Mouse (Mus musculus) ES-E14 (cell line): ENCODE measurements at regions not wholly inside any gene's neighbourhood (a gene's known extent, or its start where the extent isn't known, plus 50 kb on each side); places are given as distances from the start of the nearest gene placed in this dataset.

ENCODE experiments used
- DNase-seq: peaks from one replicate; pipeline ENCODE4 v3.0.0-alpha.2; 2013; ENCODE audit warnings: low read depth, low spot score
- H3K27ac ChIP-seq: 2 replicates; pipeline ENCODE4 v1.5.1; 2012; ENCODE audit warnings: low read depth, mild to moderate bottlenecking, low read length, moderate library complexity, mixed read lengths; ENCODE audit not compliant: poor library complexity, insufficient read depth, severe bottlenecking
- H3K36me3 ChIP-seq: 2 replicates; pipeline ENCODE4 v1.6.1; 2012; ENCODE audit warnings: mild to moderate bottlenecking, low read length, moderate library complexity, mixed read lengths; ENCODE audit not compliant: control insufficient read depth, poor library complexity, insufficient read depth, severe bottlenecking
- H3K4me1 ChIP-seq, 2 experiments: fragments of 150-350 bp in 1 of 2; sonication (generic) in 1 of 2; 2 replicates each; pipeline ENCODE4 v1.6.1; 2012; ENCODE audit warnings: low read length in 2 of 2, mild to moderate bottlenecking in 1 of 2, mixed read lengths in 1 of 2; ENCODE audit not compliant: control insufficient read depth in 2 of 2, insufficient read depth in 2 of 2, poor library complexity in 1 of 2
- H3K4me3 ChIP-seq, 2 experiments: fragments of 150-350 bp in 1 of 2; sonication (generic) in 1 of 2; 2 replicates each; pipeline ENCODE4 v1.5.1; 2012; ENCODE audit warnings: low read length in 2 of 2, low read depth in 1 of 2, mild to moderate bottlenecking in 1 of 2, mixed read lengths in 1 of 2; ENCODE audit not compliant: insufficient read depth in 1 of 2, poor library complexity in 1 of 2, severe bottlenecking in 1 of 2
- H3K9ac ChIP-seq: 2 replicates; pipeline ENCODE4 v1.6.1; 2012; ENCODE audit warnings: low read depth, mild to moderate bottlenecking, low read length, mixed read lengths; ENCODE audit not compliant: poor library complexity, insufficient read depth, severe bottlenecking
- H3K9me3 ChIP-seq: fragments of 150-350 bp; sonication (generic); 2 replicates; pipeline ENCODE4 v1.6.1; 2012; ENCODE audit warnings: low read depth, mild to moderate bottlenecking, low read length; ENCODE audit not compliant: control insufficient read depth, insufficient read depth
- CHD2 ChIP-seq: IDR thresholded peaks from 2 replicates; pipeline ENCODE4 v1.6.1; 2014; ENCODE audit warnings: mild to moderate bottlenecking, low read depth, low read length, inconsistent platforms
- HCFC1 ChIP-seq: IDR thresholded peaks from 2 replicates; pipeline ENCODE4 v1.6.1; 2012; ENCODE audit warnings: low read length, inconsistent platforms, borderline replicate concordance; ENCODE audit not compliant: insufficient read depth
- MAFK ChIP-seq: IDR thresholded peaks from 2 replicates; pipeline ENCODE4 v1.6.1; 2014; ENCODE audit warnings: mild to moderate bottlenecking, low read depth, low read length, inconsistent platforms; ENCODE audit not compliant: insufficient read depth
- ZC3H11A ChIP-seq: IDR thresholded peaks from 2 replicates; pipeline ENCODE4 v1.6.1; 2012; ENCODE audit warnings: low read depth, mild to moderate bottlenecking, inconsistent platforms, low read length, borderline replicate concordance
- ZNF384 ChIP-seq: IDR thresholded peaks from 2 replicates; pipeline ENCODE4 v1.6.1; 2012; ENCODE audit warnings: low read depth, low read length, inconsistent platforms
- in situ Hi-C, 2 experiments: fragments of 600-800 bp; cut with MboI; formaldehyde crosslinking; loops; one replicate each; pipeline ENCODE4 v1.15.1; 2025; ENCODE audit warnings: low sequenced_read_pairs in 2 of 2, inconsistent platforms in 1 of 2; ENCODE audit not compliant: unreplicated experiment in 2 of 2

DNA sequence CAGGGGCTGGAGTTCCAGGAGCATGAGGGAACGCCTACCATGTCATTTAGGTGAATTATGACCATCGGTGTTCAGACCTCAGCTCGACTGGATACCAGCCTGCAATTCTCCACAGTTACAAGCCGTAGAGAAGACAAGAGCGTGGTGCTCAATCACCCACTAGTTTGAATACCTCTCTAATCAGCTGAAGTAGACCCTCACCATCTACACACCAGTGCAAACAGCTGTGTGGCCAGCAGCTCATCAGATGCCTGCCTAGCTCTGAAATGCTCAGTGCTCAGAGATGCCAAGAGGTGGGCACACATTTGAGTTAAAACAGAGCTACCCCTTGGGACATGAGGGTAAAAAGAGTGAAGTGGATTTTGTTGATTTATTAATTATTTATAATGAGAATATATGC lies 660.2 kb downstream of the Magi1 start:
- DNase-seq: no peak
- H3K27ac ChIP-seq: no peak overlapping the region
- no peaks in the 10 kb centered on the region for H3K36me3 ChIP-seq
- in situ Hi-C loops: no loop called here
- no peaks in the 10 kb centered on the region for H3K9me3 ChIP-seq
- H3K4me1 ChIP-seq: peaks cover 3% of the 10 kb centered on the region in 2 experiments
- TF ChIP-seq CHD2 (no peak), MAFK (no peak), ZC3H11A (no peak), ZNF384 (no peak), HCFC1 (no peak)
- H3K9ac ChIP-seq: no peak overlapping the region
- no peak overlapping the region for H3K4me3 ChIP-seq

DNA sequence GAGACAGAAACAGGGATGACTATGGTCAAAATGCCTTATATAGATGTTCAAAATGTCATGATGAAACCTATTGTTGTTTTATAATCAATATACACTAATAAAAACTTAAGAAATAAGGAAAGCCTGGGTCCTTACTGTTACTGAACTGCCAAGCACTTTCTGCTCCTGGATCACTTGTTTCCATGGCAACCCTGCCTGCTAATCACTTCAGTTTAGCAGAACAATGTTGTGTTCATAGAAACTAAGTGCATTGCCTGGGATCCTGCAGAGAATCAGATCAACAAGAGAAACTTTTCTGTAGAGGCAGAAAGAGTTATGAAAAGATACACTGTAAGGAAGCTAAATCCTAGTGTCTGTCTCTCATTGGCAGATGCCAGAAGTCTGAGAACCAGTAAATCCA lies 666.8 kb downstream of the Magi1 start:
- TF ChIP-seq ZC3H11A (no peak), HCFC1 (no peak), ZNF384 (no peak), MAFK (no peak), CHD2 (no peak)
- Histone ChIP-seq H3K4me3 (no peak overlapping the region), H3K9me3 (no peaks in the 10 kb centered on the region), H3K27ac (no peak overlapping the region), H3K9ac (no peak overlapping the region), H3K36me3 (no peaks in the 10 kb centered on the region), H3K4me1 (no peaks in the 10 kb centered on the region)
- in situ Hi-C loops: no loop called here
- DNase-seq: no peak

DNA sequence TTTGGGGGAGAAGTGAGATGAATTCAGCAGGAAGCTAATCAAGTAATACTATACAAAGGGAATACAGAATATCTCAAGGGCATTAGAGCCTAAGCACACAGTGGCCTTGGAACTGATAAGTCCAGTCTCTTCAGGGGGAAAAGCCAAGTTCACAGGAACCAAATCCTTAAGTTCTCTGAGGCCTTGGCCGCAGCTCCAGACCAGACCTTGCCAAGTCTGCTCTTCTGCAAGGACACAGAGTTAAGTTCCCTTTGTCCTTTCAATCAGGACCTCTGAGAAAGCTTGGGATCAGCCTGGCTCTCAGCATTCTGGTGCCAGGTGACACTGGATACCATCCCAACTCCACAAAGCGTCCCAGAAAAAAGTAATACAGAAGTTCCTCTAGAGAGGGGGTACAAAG lies 657.1 kb upstream of the Adamts9 start:
- TF ChIP-seq CHD2: no peak
- no peak for TF ChIP-seq HCFC1
- TF ChIP-seq ZC3H11A: no peak
- no peak for TF ChIP-seq ZNF384
- TF ChIP-seq MAFK: no peak
- H3K9me3 ChIP-seq: no peaks in the 10 kb centered on the region
- no peak overlapping the region for H3K4me3 ChIP-seq
- no peak overlapping the region for H3K27ac ChIP-seq
- no peak for DNase-seq
- in situ Hi-C loops: no loop called here
- H3K9ac ChIP-seq: no peak overlapping the region
- no peaks in the 10 kb centered on the region for H3K36me3 ChIP-seq
- H3K4me1 ChIP-seq: peaks cover 0 to 2% of the 10 kb centered on the region in 2 experiments; a peak in 3 of 4 replicates

- no peak for TF ChIP-seq ZNF384
- in situ Hi-C loops: no loop called here
- H3K9ac ChIP-seq: no peak overlapping the region
- H3K27ac ChIP-seq: no peak overlapping the region
- H3K9me3 ChIP-seq: no peaks in the 10 kb centered on the region
- H3K4me3 ChIP-seq: no peak overlapping the region
- no peaks in the 10 kb centered on the region for H3K36me3 ChIP-seq
- H3K4me1 ChIP-seq: no peaks in the 10 kb centered on the region; a peak in 1 of 4 replicates
- no peak for DNase-seq
Measured at GRCm38 (mm10) chr6:93599371-93599770, 656.1 kb upstream of the Adamts9 start.

DNA sequence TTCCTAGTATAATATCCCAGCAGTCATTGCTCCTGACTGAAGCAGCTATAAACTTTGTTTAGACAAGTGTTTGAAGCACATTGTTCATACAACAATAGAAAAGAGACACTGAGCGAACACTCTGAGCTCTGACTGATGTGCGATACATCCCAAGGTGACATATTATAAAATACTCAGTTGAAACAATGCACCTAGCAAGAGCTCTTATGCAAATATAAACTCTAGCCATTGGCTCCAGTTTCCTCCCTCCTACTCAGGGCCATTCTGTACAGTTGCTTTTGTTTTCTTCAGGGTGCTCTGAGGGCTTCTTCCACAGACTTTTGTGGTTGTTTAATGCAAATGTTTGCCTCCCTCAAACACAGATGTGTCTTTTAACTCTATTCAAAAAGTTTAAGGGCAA lies 646.6 kb upstream of the Adamts9 start:
- H3K9me3 ChIP-seq: no peaks in the 10 kb centered on the region
- no peak overlapping the region for H3K4me3 ChIP-seq
- H3K9ac ChIP-seq: no peak overlapping the region
- H3K4me1 ChIP-seq: no peaks in the 10 kb centered on the region
- TF ChIP-seq HCFC1: no peak
- TF ChIP-seq CHD2: no peak
- TF ChIP-seq ZC3H11A: no peak
- TF ChIP-seq MAFK: no peak
- H3K27ac ChIP-seq: no peak overlapping the region
- H3K36me3 ChIP-seq: no peaks in the 10 kb centered on the region
- DNase-seq: peak; percentile 35
- in situ Hi-C loops: no loop called here
